Mouse (Mus musculus) hindbrain, embryonic 16.5 days (tissue): ENCODE results near the gene Ndufb5. TPM values are rescaled to one million over a fixed set of nuclear protein-coding genes. Genes with fewer than 3 reads are reported as not detected.

Experiments used
- ATAC-seq: fragments of 200-750 bp; cut with Nextera tagmentation; 2 replicates; pipeline ENCODE4 v1.8.0; 2017; ENCODE audit warnings: moderate TSS enrichment, moderate library complexity
- H3K27ac ChIP-seq: fragments of 300-500 bp; sonication (generic); 2 replicates; pipeline ENCODE4 v1.5.1; 2014; ENCODE audit warnings: low read depth, mild to moderate bottlenecking, control low read depth, low read length, moderate library complexity
- H3K27me3 ChIP-seq: fragments of 300-500 bp; sonication (generic); replicated peaks from 2 replicates; pipeline ENCODE4 v1.6.1; 2014; ENCODE audit warnings: low read length; ENCODE audit not compliant: control insufficient read depth, insufficient read depth
- H3K36me3 ChIP-seq: fragments of 300-500 bp; sonication (generic); 2 replicates; pipeline ENCODE4 v1.6.1; 2014; ENCODE audit warnings: mild to moderate bottlenecking, low read length, moderate library complexity, mixed read lengths; ENCODE audit not compliant: control insufficient read depth, insufficient read depth
- H3K4me1 ChIP-seq: fragments of 300-500 bp; sonication (generic); 2 replicates; pipeline ENCODE4 v1.6.1; 2014; ENCODE audit warnings: low read depth, low read length; ENCODE audit not compliant: control insufficient read depth, insufficient read depth
- H3K4me2 ChIP-seq: fragments of 300-500 bp; sonication (generic); 2 replicates; pipeline ENCODE4 v1.6.1; 2014; ENCODE audit warnings: mild to moderate bottlenecking, low read length, control low read depth, moderate library complexity
- H3K4me3 ChIP-seq: fragments of 300-500 bp; sonication (generic); 2 replicates; pipeline ENCODE4 v1.5.1; 2014; ENCODE audit warnings: mild to moderate bottlenecking, low read length, control low read depth, moderate library complexity
- H3K9ac ChIP-seq: fragments of 300-500 bp; sonication (generic); 2 replicates; pipeline ENCODE4 v1.6.1; 2014; ENCODE audit warnings: low read depth, mild to moderate bottlenecking, control low read depth, low read length, moderate library complexity
- H3K9me3 ChIP-seq: fragments of 300-500 bp; sonication (generic); 2 replicates; pipeline ENCODE4 v1.6.1; 2014; ENCODE audit warnings: mild to moderate bottlenecking, low read length, moderate library complexity; ENCODE audit not compliant: control insufficient read depth
- WGBS: fragments of 180-500 bp; shearing (Covaris S2); extraction: QIAGEN DNeasy Blood & Tissue Kit; methylation state at CpG from one replicate; pipeline ENCODE4 v1.1.7; 2014; 5-methylcytosine and 5-hydroxymethylcytosine counted together
- polyA plus RNA-seq: library from polyadenylated mRNA; unstranded; fragments of >200 nt; fragmentation: Nextera tagmentation; extraction: Ambion mirVana; gene quantifications from 2 replicates; pipeline ENCODE4 v1.2.1, GENCODE M21; 2015

The Ndufb5 gene
- polyA plus RNA-seq, 1 experiment from 2014 or later, result 353 TPM

GRCm38 (mm10) chr3:32749820-32750579 is 13.2 kb downstream of the Ndufb5 start:
- Histone ChIP-seq H3K4me1 (no peaks in the 10 kb centered on the region), H3K9me3 (no peaks in the 10 kb centered on the region), H3K27ac (no peak overlapping the region), H3K27me3 (no peaks in the 10 kb centered on the region), H3K4me2 (no peak overlapping the region), H3K36me3 (peaks cover 44% of the 10 kb centered on the region), H3K9ac (no peak overlapping the region), H3K4me3 (no peak overlapping the region)
- WGBS, result 77% methylated on average over 4 of the region's 4 CpGs
- ATAC-seq, result peak; percentile 89

- Histone ChIP-seq H3K4me1 (no peaks in the 10 kb centered on the region), H3K4me3 (no peak overlapping the region), H3K27ac (no peak overlapping the region), H3K9ac (no peak overlapping the region), H3K4me2 (no peak overlapping the region), H3K27me3 (no peaks in the 10 kb centered on the region), H3K36me3 (peaks cover 25% of the 10 kb centered on the region), H3K9me3 (no peaks in the 10 kb centered on the region)
- WGBS, result 92% methylated on average over 3 of the region's 3 CpGs
- no peak for ATAC-seq
Measured at GRCm38 (mm10) chr3:32754384-32754915, 17.7 kb downstream of the Ndufb5 start.

GRCm38 (mm10) chr3:32759212-32759611 is 22.4 kb downstream of the Ndufb5 start:
- no peak for ATAC-seq

GRCm38 (mm10) chr3:32762962-32763361 is 26.2 kb downstream of the Ndufb5 start:
- Histone ChIP-seq H3K9ac (no peak overlapping the region), H3K4me1 (no peaks in the 10 kb centered on the region), H3K27me3 (no peaks in the 10 kb centered on the region), H3K36me3 (no peaks in the 10 kb centered on the region), H3K27ac (no peak overlapping the region), H3K9me3 (no peaks in the 10 kb centered on the region), H3K4me3 (no peak overlapping the region), H3K4me2 (no peak overlapping the region)
- ATAC-seq, result no peak
- 59% methylated on average over 8 of the region's 8 CpGs for WGBS

More at GRCm38 (mm10) chr3:32759212-32759611, 22.4 kb downstream of the Ndufb5 start:
- H3K9me3 ChIP-seq, result no peaks in the 10 kb centered on the region
- no peak overlapping the region for H3K4me3 ChIP-seq
- H3K27ac ChIP-seq, result no peak overlapping the region
- no peak overlapping the region for H3K4me2 ChIP-seq
- H3K36me3 ChIP-seq, result no peaks in the 10 kb centered on the region
- no peak overlapping the region for H3K9ac ChIP-seq
- H3K27me3 ChIP-seq, result no peaks in the 10 kb centered on the region
- no peaks in the 10 kb centered on the region for H3K4me1 ChIP-seq
- 74% methylated on average over 5 of the region's 5 CpGs for WGBS

- Histone ChIP-seq H3K36me3 (no peaks in the 10 kb centered on the region), H3K9ac (no peak overlapping the region), H3K4me2 (no peak overlapping the region), H3K27me3 (no peaks in the 10 kb centered on the region), H3K27ac (no peak overlapping the region), H3K4me1 (no peaks in the 10 kb centered on the region), H3K9me3 (no peaks in the 10 kb centered on the region), H3K4me3 (no peak overlapping the region)
- no peak for ATAC-seq
- WGBS, result 54% methylated on average over 7 of the region's 7 CpGs
Measured at GRCm38 (mm10) chr3:32763902-32764301, 27.1 kb downstream of the Ndufb5 start.

- Histone ChIP-seq H3K4me1 (no peaks in the 10 kb centered on the region), H3K36me3 (no peaks in the 10 kb centered on the region), H3K4me3 (no peak overlapping the region), H3K9me3 (no peaks in the 10 kb centered on the region), H3K4me2 (no peak overlapping the region), H3K27me3 (no peaks in the 10 kb centered on the region), H3K27ac (no peak overlapping the region), H3K9ac (no peak overlapping the region)
- ATAC-seq, result no peak
- WGBS, result 90% methylated on average over 2 of the region's 2 CpGs
Measured at GRCm38 (mm10) chr3:32770781-32771180, 34.0 kb downstream of the Ndufb5 start.

Other genes starting within 250 kb of the Ndufb5 start
- gene Kcnmb3, start 244.8 kb upstream of the Ndufb5 start, polyA plus RNA-seq, result 0.14 TPM in 1 of 2 replicates, not detected in the other
- gene Zfp639, start 226.7 kb upstream of the Ndufb5 start, polyA plus RNA-seq, result 35.7 and 38.5 TPM in 2 replicates
- gene Mfn1, start 207.5 kb upstream of the Ndufb5 start, polyA plus RNA-seq, result 41.5 and 44.3 TPM in 2 replicates
- 114 and 118 TPM in 2 replicates for gene Gnb4, start 120.4 kb upstream of the Ndufb5 start, polyA plus RNA-seq
- 55.3 and 59.9 TPM in 2 replicates for gene Actl6a, start 30.7 kb upstream of the Ndufb5 start, polyA plus RNA-seq
- 26.6 and 30.5 TPM in 2 replicates for gene Mrpl47, start 615 bp downstream of the Ndufb5 start, polyA plus RNA-seq
- gene Usp13, start 80.6 kb downstream of the Ndufb5 start, polyA plus RNA-seq, result 18.1 and 19.4 TPM in 2 replicates